Mouse (Mus musculus) right cerebral cortex, postnatal 10 days (tissue): Measurements from ENCODE around the gene Gm37419.

ENCODE experiments used
- DNase-seq, 2 experiments: peaks; one replicate each; pipeline ENCODE4 v3.0.0; 2021; ENCODE audit warnings: low spot score in 2 of 2

Gm37419 gene

DNA sequence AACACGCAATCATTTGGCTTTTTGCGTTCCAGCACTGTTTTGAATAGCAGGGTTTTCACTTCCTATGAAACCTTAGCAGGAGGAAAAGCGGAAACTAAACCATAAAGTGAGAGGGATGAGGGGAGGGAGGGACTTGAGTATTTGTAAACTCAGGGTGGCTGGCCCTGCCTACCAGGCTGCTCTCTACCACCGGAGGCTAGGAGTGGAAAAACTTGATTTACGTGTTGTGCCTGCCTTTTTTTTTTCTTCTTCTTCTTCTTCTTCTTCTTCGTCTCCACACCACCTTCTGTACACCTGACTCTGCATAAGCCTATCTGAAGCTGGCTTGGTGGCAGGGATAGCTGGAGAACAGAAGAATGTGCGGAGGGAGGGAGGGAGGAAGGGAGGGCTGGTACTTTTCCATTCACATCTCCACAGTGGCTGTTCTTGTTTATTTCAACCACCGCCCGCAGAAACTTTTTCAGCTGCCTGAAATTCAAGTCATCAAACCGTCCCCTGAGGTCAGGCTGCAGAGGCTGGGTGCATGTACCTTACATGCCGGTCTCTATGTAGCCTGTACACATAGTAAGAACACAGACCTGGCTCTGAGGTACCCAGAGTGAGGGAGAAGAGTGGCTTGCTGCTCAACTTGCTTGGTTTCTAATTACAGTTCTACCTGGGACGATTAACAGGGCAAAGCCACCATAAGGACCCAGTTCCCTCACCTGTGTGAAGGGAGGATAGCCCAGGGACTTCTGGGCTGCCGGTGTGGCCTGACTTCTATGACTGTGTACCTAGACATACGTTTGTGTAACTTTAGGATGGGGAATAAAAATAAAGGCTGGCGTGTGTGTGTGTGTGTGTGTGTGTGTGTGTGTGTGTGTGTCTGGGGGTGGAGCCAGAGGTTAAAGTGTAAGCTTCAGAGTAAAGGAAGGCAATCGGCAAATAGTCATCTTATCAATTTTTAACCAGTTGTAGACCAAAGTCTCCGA lies 5.4 kb downstream of the Gm37419 start:
- no peak for DNase-seq

DNA sequence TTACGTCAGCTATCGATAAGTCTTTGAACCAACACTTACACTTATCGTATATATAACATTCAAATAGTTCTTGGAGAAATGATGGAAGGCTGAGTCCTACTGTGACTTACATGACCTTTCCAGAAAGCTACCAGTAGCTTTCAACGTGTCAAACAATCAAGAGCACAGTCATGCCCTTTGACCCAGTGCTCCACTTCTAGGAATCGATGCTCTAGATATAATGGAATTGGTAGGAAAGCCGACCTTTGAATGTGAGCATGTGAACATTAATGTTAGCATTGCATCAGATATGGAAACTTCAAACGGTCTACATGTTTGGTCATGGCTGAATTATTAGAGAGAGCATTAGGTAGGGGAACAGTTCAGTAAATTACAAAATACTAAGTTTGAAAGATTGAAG lies 8.1 kb downstream of the Gm37419 start:
- DNase-seq, result no peak

DNA sequence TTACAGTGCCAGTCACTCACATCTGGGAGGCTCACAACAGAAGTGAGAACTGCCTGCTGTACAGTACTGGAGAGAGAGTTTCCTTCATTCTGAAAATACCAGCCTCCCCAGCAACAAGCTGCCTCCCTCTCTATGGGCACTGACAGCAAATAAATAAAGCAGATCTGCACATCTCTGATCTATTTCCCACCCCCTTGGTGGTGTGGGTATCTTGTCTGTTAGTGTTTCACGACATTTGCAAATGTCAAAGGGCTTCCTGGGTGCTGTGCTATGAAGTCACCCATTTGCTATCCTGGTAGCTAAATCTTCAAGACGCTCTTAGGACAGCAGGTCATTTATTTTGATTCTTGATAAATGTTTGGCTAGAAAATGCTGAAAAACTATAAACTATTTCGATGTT lies 8.9 kb downstream of the Gm37419 start:
- DNase-seq, result no peak

DNA sequence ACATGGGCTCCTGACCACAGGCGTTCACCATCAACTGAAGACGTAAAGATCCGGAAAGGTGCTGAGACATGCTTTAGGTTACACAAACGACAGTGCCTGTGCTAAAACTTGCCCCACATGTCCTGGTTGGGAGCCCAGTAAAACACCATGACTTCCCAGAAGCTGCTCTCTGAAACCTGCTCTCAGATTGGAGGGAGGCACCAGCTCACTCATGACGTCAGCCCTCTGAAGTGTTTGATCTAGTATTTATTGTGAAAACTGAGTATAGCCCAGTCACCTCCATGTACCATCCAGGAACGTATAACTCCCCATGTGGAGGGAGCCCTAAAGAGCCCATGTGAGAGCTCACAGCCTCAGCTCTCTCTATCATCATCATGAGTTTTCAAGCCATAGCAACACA lies 9.6 kb downstream of the Gm37419 start:
- no peak for DNase-seq

DNA sequence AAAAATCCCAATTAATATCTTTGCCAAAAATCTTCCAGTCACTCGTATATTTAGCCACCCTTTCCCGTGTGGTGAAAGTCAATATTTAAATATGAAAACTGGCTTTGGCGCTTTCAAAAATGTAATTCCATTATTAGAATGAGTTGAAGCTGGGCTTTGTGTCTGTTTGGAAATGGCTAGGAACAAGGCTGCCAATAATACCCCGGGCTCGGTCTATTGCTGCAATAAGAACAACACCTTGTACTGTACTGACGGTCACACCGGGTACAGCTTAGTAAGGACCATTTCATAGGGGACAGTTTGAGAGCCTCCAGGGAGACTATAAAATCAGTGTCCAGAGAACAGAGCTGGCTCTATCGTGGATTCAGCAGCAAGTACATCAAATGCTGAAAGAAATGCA lies 17.6 kb downstream of the Gm37419 start:
- DNase-seq, result no peak

DNA sequence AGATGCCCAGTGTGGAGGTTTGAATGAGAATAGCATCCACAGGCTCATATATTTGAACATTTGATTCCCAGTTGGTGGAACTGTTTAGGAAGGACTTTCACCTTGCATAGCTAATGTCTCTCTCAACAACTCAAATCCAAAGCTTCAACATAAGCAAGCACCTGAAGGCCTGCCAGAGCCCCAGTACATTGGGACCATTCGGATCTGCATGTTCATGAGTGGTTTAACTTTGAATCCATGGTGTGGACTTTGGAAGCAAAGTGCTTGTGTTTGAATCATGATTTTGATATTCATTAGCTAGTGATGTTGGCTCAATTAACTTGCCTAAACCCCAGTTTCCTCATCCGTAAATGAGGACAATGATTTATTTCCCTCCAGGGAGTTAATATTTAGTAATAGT lies 21.6 kb downstream of the Gm37419 start:
- DNase-seq, result no peak

DNA sequence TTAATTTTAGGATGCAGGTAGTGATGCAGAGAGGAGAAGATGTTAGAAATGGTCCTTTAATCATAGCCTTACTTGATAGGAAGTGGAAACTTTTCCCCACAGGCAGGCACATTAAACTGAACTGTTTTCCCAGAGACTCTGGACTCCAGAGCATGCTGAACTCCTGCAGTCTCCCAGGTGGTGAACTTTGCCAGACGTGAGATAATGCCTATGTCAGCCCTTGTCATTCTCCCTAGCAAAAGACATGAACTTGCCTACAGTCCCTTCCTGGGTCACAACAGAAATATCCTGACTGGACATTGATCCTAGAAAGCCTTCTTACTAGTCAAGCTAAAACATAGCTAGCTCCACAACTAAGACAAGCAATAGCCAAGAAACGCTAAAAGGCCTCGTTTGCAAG lies 23.0 kb downstream of the Gm37419 start:
- DNase-seq, result no peak

DNA sequence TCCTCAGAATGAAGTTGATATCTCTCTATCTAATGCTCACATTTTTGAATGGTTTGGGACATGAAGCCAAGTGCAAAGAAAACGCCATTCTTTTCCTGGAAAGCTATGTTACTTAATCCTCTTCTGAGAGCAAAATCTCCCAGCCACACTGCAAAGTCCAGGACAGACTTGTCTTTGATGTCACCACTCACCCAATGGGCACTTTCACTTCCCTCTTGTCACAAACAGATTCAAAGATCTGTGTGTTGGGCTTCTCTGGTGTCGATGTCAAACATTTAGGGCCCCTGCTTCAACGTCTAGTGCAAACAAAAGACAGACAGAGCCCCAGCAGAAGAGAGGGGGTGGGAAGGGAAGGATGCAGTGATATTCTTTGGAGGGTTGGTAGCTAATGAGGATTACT lies 23.8 kb downstream of the Gm37419 start:
- DNase-seq, result no peak

DNA sequence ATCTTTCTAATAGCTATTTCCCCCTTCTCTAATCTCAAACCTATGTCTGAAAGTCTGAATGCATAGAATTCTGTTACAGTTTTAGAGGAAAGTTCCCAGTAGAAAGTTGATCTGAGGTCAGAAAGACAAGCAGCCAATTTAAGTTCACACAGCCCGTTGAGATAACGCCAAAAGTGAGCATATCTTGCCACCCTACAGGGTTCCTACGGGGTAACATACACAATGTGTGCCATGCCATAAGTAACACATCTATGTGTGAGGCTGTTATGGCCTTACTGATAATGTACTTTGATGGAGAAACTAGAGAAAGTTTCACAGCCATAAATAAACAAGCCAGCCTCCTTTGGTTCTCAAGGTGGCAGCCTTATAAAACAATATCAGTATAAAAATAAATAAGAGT lies 26.1 kb downstream of the Gm37419 start:
- DNase-seq, result no peak

DNA sequence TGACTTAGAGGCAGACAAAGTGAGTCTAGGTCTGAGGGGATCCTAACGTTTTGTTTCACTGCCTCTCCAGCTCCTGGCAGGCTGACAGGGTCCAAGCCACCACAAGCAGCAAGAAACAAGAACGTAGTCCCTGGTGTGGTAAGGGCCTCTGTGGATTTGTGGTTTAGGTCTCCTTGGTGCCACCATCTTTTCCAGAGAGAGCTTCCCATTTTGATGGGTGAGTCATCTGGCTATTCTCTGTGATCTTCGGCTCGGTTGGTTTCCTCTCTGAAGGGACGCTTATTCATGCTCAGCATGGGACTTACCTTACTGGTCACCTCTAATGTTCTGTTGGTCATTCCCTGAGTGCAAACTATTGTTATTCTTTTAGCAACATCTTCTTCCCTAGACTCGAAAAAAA lies 28.0 kb downstream of the Gm37419 start:
- DNase-seq, result no peak

DNA sequence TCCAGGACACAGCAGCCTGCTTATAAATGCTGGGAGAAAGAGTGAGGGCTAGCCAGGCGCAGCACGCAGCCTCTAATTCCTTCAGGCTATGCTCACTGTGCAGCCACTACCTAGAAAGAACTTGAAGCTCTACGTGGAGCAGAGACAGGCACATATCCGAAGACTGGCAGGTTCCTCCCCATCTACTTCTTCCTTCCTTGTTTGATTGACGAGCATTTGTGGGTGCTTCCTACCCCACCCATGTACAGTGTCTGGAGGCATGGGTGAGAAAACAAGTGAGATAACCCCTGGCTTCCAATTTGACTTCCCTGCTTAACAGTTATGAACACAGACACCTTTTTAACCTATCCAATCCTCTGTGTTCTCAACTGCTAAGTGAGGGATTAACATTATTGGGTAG lies 28.5 kb downstream of the Gm37419 start:
- no peak for DNase-seq

DNA sequence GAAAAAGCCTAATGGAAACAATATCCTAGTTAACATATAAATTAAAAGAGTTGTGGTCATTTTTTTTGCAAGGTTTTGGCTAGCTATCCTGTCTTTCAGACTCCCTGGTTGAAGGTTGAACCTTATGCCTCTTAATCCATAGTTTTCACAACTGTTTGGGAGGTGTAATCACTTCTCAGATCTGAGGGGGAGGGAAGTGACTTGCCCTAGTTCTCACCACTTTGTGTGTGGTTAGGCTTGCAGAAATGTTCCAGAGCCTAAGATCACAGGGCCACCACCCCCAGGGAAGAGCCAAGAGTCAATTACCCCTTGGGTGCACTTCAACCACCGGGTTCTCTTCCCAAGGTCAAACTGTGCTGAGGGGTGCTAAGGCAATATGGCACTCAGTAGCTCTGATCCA lies 33.4 kb downstream of the Gm37419 start:
- no peak for DNase-seq

DNA sequence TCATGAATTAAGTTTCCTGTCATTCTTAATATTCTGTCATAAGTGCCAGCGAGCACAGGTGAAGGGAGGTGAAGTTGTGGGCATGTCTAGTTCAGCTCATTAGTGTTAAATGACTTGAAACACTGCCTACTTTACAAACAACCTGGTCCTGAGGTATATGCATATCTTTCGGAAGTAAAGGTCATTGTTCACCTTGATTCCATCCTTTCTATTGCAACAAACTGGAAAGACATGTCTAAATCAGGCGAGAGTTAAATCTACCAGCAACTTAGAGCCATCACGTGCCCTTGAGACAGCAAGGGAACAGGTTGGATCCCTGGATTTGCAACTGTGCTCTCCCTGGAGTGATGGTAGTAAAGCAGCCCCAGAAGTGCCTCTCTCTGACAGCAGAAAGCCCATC lies 34.3 kb downstream of the Gm37419 start:
- no peak for DNase-seq

DNA sequence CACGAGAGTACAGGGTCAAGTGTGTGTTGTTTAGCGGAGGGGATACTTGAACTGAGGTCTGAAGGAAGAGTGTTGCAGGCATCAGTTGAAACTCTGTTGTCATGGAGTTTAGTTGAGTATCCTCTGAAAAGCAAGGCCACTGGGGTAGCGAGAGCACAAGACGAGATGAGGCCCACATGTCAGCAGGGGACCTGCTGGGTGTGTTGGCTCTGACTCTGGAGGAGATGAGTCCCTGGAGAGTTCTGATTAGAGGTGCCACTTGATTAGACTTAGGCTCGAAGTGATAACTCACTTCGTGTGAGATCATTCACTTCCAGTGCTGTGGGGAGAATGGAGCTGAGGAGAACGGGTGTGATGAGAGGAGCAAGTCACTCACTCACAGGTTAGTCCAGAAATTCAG lies 37.2 kb downstream of the Gm37419 start:
- DNase-seq, result no peak

DNA sequence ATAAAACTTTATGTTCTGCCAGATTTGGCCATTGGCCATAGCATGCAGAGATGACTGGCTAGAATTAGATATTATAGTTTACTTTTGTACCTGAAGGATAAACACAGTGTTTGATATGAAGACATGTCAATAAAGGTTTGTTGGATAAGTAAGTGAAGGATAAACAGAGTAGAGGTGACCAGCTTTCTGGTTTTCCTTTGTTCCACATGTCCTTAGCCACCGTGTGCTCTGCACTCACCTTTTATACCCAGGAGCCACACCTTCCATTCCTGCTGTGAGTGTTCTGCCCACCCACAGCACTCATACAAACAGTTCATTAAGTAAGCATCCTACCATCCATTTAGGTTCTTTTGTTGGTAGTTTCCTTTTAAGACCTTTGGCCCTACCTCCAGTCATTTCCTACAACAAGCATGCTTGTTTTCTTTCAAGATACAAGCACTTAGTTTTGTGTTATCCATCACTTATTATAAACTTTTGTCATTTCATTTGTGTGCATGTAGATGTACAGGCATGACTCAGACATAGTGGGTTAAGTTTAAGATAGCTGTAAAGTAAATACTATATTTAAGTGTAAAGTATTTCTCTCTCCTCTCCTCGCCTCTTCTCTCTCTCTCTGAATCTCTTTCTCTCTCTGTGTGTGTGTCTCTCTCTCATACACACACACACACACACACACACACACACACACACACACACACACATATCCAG lies 41.8 kb downstream of the Gm37419 start:
- DNase-seq, result no peak

DNA sequence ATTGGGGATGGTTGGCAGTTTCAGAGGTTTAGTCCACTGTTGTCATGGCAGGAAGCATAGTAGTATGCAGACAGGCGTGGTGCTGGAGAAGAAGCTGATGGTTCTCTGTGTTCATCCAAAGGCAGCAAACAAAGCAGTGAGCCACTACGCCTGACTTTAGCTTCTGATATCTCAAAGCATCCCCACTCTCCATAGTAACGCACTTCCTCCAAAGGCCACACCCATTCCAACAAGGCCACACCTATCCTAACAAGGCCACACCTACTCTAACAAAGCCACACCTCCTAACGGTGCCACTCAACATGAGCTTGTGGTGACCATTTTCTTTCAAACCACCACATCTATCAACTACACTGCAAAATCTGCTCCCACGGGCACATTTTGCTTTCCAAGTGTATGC lies 45.0 kb downstream of the Gm37419 start:
- no peak for DNase-seq

DNA sequence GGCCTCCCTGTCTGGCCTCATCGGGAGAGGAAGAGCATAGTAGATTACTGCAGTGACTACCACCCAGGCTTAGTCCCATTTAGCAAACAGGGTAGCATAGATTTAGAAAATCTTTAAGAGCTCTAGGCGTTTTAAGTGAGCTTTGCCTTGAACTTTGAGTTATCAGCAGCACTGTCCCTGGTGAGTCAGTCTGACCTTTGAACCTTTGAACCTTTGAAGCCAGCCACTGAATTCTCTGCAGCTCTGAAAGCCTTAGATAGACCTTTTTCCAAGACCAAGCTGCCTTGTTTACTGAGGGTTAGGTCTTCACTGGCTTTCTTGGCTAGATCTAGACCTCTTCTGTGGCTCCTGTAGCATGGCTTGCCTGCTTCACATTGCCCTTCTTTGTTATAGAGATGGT lies 46.2 kb downstream of the Gm37419 start:
- no peak for DNase-seq

DNA sequence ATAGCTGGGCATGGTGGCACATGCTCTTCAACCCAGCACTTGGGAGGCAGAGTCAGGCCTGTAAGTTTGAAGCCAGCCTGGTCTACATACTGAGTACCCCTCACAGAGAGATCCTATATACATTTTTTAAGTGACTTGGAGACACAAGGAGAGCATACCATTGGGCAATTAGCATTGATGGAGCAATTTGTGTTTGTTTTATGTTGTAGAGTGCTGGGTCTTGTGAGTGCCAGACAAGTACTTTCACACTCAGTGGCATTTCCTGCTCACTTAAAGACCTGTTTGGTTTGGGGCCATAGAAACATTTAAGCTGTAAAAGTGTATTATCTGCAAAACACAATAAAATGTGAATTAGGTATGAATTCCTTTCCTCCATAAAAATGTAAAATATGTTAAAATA lies 47.5 kb downstream of the Gm37419 start:
- no peak for DNase-seq

DNA sequence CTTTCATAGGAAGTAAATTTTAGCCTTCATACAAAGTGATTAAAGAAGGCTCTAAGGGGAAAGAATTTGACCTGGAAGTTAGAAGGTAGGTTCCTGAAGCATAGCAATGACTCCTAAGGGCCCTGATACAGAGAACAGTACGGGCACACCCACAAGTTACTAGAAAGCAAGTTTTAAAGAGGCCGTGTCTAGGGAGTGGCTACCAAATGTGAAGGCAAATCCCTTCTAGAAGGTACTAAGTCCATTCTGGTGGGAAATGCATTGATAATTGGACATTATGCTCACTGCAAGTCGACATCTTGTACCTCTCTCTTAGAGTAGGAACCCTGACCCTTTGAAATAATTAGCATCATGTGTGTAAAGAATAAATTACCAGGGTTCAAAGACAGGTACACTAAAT lies 48.1 kb downstream of the Gm37419 start:
- DNase-seq, result no peak
